Mouse (Mus musculus) hindbrain, postnatal 0 days (tissue): ENCODE results near the gene Slc35f6. TPM values are rescaled to one million over a fixed set of nuclear protein-coding genes. Genes with fewer than 3 reads are reported as not detected.

Experiments used
- ATAC-seq: fragments of 200-750 bp; cut with Nextera tagmentation; 2 replicates; pipeline ENCODE4 v1.8.0; 2017; ENCODE audit warnings: mild to moderate bottlenecking, moderate TSS enrichment, moderate library complexity
- DNase-seq: peaks from one replicate; pipeline ENCODE4 v3.0.0-alpha.2; 2015; ENCODE audit warnings: low spot score
- H3K27ac ChIP-seq: fragments of 300-500 bp; sonication (generic); 2 replicates; pipeline ENCODE4 v1.5.1; 2014; ENCODE audit warnings: mild to moderate bottlenecking
- H3K27me3 ChIP-seq: fragments of 300-500 bp; sonication (generic); 2 replicates; pipeline ENCODE4 v1.6.1; 2014; ENCODE audit warnings: low read length, mixed read lengths; ENCODE audit not compliant: insufficient read depth
- H3K36me3 ChIP-seq: fragments of 300-500 bp; sonication (generic); 2 replicates; pipeline ENCODE4 v1.6.1; 2014; ENCODE audit warnings: low read length, mixed read lengths; ENCODE audit not compliant: insufficient read depth
- H3K4me1 ChIP-seq: fragments of 300-500 bp; sonication (generic); 2 replicates; pipeline ENCODE4 v1.6.1; 2014; ENCODE audit warnings: antibody characterized with exemption, low read length, mixed read lengths; ENCODE audit not compliant: insufficient read depth
- H3K4me2 ChIP-seq: fragments of 300-500 bp; sonication (generic); 2 replicates; pipeline ENCODE4 v1.6.1; 2014; ENCODE audit warnings: low read depth, mild to moderate bottlenecking, low read length, moderate library complexity, mixed read lengths
- H3K4me3 ChIP-seq: fragments of 300-500 bp; sonication (generic); 2 replicates; pipeline ENCODE4 v1.5.1; 2014; ENCODE audit warnings: low read length
- H3K9ac ChIP-seq: fragments of 300-500 bp; sonication (generic); replicated peaks from 2 replicates; pipeline ENCODE4 v1.6.1; 2014; ENCODE audit warnings: mild to moderate bottlenecking, low read length, moderate library complexity, mixed read lengths
- H3K9me3 ChIP-seq: fragments of 300-500 bp; sonication (generic); 2 replicates; pipeline ENCODE4 v1.6.1; 2016; ENCODE audit warnings: low read length, mixed read lengths
- CTCF ChIP-seq: IDR thresholded peaks from 2 replicates; pipeline ENCODE4 v1.5.1; 2016; ENCODE audit warnings: antibody characterized with exemption, control low read depth, low read depth
- WGBS: fragments of 180-500 bp; shearing (Covaris S2); extraction: QIAGEN DNeasy Blood & Tissue Kit; methylation state at CpG from one replicate; pipeline ENCODE4 v1.1.7; 2014; 5-methylcytosine and 5-hydroxymethylcytosine counted together
- polyA plus RNA-seq: library from polyadenylated mRNA; unstranded; fragments of >200 nt; fragmentation: Nextera tagmentation; extraction: Ambion mirVana; gene quantifications from 2 replicates; pipeline ENCODE4 v1.2.1, GENCODE M21; 2015
- total RNA-seq: library from RNA; depleted of rRNA; stranded (reverse); fragments of >200 nt; gene quantifications from 2 replicates; pipeline ENCODE4 v1.2.3, GENCODE M21; 2014

Slc35f6 gene
- total and polyA plus RNA-seq, 2 experiments from 2014 or later = 29.6 to 95.8 TPM

- ATAC-seq = no peak
- Histone ChIP-seq H3K9ac (no peak overlapping the region), H3K27ac (no peak overlapping the region), H3K4me3 (no peak overlapping the region), H3K27me3 (peaks cover 12% of the 10 kb centered on the region; the same call in 1 of the 2 replicates), H3K4me1 (peaks cover 13% of the 10 kb centered on the region; the same call in 1 of the 2 replicates), H3K36me3 (no peaks in the 10 kb centered on the region), H3K4me2 (no peak overlapping the region), H3K9me3 (no peaks in the 10 kb centered on the region)
- WGBS = 43% methylated on average over 4 of the region's 4 CpGs
- no peak for DNase-seq
- no peak for TF ChIP-seq CTCF
Measured at GRCm38 (mm10) chr5:30624908-30625307, 22.8 kb upstream of the Slc35f6 start.

- Histone ChIP-seq H3K9ac (no peak overlapping the region), H3K4me1 (peaks cover 13% of the 10 kb centered on the region; the same call in 1 of the 2 replicates), H3K36me3 (no peaks in the 10 kb centered on the region), H3K4me3 (no peak overlapping the region), H3K27ac (no peak overlapping the region), H3K9me3 (no peaks in the 10 kb centered on the region), H3K27me3 (peaks cover 12% of the 10 kb centered on the region; the same call in 1 of the 2 replicates), H3K4me2 (no peak overlapping the region)
- ATAC-seq (no peak), DNase-seq (no peak)
- WGBS = 76% methylated on average over 3 of the region's 3 CpGs
- TF ChIP-seq CTCF = no peak
Measured at GRCm38 (mm10) chr5:30625379-30625778, 22.4 kb upstream of the Slc35f6 start.

GRCm38 (mm10) chr5:30626331-30627105 lies 21.2 kb upstream of the Slc35f6 start:
- DNase-seq = no peak
- Histone ChIP-seq H3K27me3 (peaks cover 4% of the 10 kb centered on the region; the same call in 1 of the 2 replicates), H3K36me3 (no peaks in the 10 kb centered on the region), H3K27ac (no peak overlapping the region), H3K4me3 (no peak overlapping the region), H3K4me1 (peaks cover 13% of the 10 kb centered on the region; the same call in 1 of the 2 replicates), H3K4me2 (no peak overlapping the region), H3K9me3 (no peaks in the 10 kb centered on the region), H3K9ac (no peak overlapping the region)
- 85% methylated on average over 8 of the region's 8 CpGs for WGBS
- no peak for ATAC-seq
- TF ChIP-seq CTCF = no peak

- no peak overlapping the region for H3K4me3 ChIP-seq
- DNase-seq = no peak
- no peaks in the 10 kb centered on the region for H3K9me3 ChIP-seq
- H3K27me3 ChIP-seq = no peaks in the 10 kb centered on the region
- no peak for TF ChIP-seq CTCF
- 74% methylated on average over 3 of the region's 3 CpGs for WGBS
- H3K4me1 ChIP-seq = no peaks in the 10 kb centered on the region
- no peak overlapping the region for H3K4me2 ChIP-seq
- no peak for ATAC-seq
- H3K27ac ChIP-seq = no peak overlapping the region
- no peak overlapping the region for H3K9ac ChIP-seq
- H3K36me3 ChIP-seq = no peaks in the 10 kb centered on the region
Measured at GRCm38 (mm10) chr5:30628511-30628910, 19.2 kb upstream of the Slc35f6 start.

GRCm38 (mm10) chr5:30630401-30630800 lies 17.3 kb upstream of the Slc35f6 start:
- H3K4me3 ChIP-seq = no peak overlapping the region
- DNase-seq = no peak
- no peaks in the 10 kb centered on the region for H3K36me3 ChIP-seq
- no peak overlapping the region for H3K4me2 ChIP-seq
- no peaks in the 10 kb centered on the region for H3K9me3 ChIP-seq
- 74% methylated on average over 6 of the region's 6 CpGs for WGBS
- ATAC-seq = no peak
- no peak overlapping the region for H3K27ac ChIP-seq
- no peak for TF ChIP-seq CTCF
- H3K4me1 ChIP-seq = no peaks in the 10 kb centered on the region
- H3K9ac ChIP-seq = no peak overlapping the region
- no peaks in the 10 kb centered on the region for H3K27me3 ChIP-seq

GRCm38 (mm10) chr5:30632134-30632533 lies 15.6 kb upstream of the Slc35f6 start:
- whole genome bisulfite sequencing = 71% methylated on average over 1 of the region's 1 CpGs
- no peak for TF ChIP-seq CTCF

GRCm38 (mm10) chr5:30636994-30637393 lies 10.7 kb upstream of the Slc35f6 start:
- Histone ChIP-seq H3K27ac (no peak overlapping the region), H3K36me3 (no peaks in the 10 kb centered on the region), H3K4me2 (no peak overlapping the region), H3K27me3 (no peaks in the 10 kb centered on the region), H3K9ac (no peak overlapping the region), H3K9me3 (no peaks in the 10 kb centered on the region), H3K4me1 (no peaks in the 10 kb centered on the region), H3K4me3 (no peak overlapping the region)
- 36% methylated on average over 7 of the region's 7 CpGs for WGBS
- DNase-seq = no peak
- no peak for TF ChIP-seq CTCF
- no peak for ATAC-seq

More at GRCm38 (mm10) chr5:30632134-30632533, 15.6 kb upstream of the Slc35f6 start:
- DNase-seq (no peak), ATAC-seq (no peak)
- Histone ChIP-seq H3K9me3 (no peaks in the 10 kb centered on the region), H3K27me3 (no peaks in the 10 kb centered on the region), H3K9ac (no peak overlapping the region), H3K4me2 (no peak overlapping the region), H3K4me1 (no peaks in the 10 kb centered on the region), H3K27ac (no peak overlapping the region), H3K4me3 (no peak overlapping the region), H3K36me3 (no peaks in the 10 kb centered on the region)
